In the genomic region with DNA sequence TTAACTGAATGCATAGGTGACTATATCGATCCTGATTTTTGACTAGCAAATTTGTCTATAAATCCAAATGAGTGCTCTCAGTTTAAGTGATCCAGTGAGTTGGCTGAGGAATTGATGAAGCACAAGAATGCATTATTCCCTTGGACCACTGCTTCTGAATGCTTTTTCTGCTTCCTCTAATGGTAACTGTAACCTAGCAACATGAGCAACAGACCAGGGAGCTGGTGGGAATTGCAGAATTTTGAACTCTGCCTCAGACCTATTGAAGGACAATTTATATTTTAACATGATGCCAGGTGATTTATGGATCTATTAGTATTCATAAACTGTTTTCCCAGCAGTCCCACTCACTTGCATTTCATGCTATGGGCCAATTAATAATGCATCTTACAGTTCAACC, we compare ENCODE assay signal across 20 mouse cellular contexts.
DNase-seq lines count a peak whose midpoint lies in the region; ATAC-seq lines count a peak whose summit lies in the region.
"Had no signal": no experiment of that assay in that cellular context is flagged by ENCODE, and none has a peak within 500 bp of the region (broad histone marks: within the 10 kb centered on the region; RNA-seq: fewer than 3 reads in every experiment).

No protein-coding gene starts in this region.

- no peak for ATAC-seq in forebrain, embryonic 14.5 days
- ATAC-seq in forebrain, embryonic 11.5 days (replicated peaks; ENCODE audit: low FRiP score), result no peak
- peak; percentile 43; the same call in 1 of the 2 replicates for ATAC-seq in midbrain, embryonic 13.5 days
- ATAC-seq in hindbrain, embryonic 15.5 days (ENCODE audit: low FRiP score, low read depth), result 0 out of 2 replicates have a peak, but pooled peaks have one; percentile 30
- peak; percentile 84 for ATAC-seq in midbrain, embryonic 15.5 days (replicated peaks)
- ATAC-seq in megakaryocyte, adult 5-6 weeks (ENCODE audit: poor library complexity, severe bottlenecking), result no peak
- ATAC-seq: inflammation-experienced regulatory T-cells, adult 6 months had no signal

- no peak overlapping the region for H3K4me2 ChIP-seq in forebrain, embryonic 14.5 days (ENCODE audit: low read length)
- H3K4me2 ChIP-seq in forebrain, embryonic 11.5 days (ENCODE audit: low read depth, low read length, severe bottlenecking), result no peak overlapping the region
- H3K4me2 ChIP-seq in midbrain, embryonic 13.5 days (replicated peaks), result no peak overlapping the region
- H3K4me2 ChIP-seq in hindbrain, embryonic 15.5 days, result no peak overlapping the region
- no peak overlapping the region for H3K4me2 ChIP-seq in midbrain, embryonic 15.5 days
- H3K4me2 ChIP-seq: embryonic facial prominence, embryonic 12.5 days; forebrain, embryonic 12.5 days had no signal

- no peak overlapping the region for H3K9ac ChIP-seq in forebrain, embryonic 14.5 days (ENCODE audit: low read length)
- no peak overlapping the region for H3K9ac ChIP-seq in forebrain, embryonic 11.5 days (ENCODE audit: low read length)
- H3K9ac ChIP-seq in midbrain, embryonic 13.5 days (replicated peaks), result no peak overlapping the region
- no peak overlapping the region for H3K9ac ChIP-seq in hindbrain, embryonic 15.5 days
- no peak overlapping the region for H3K9ac ChIP-seq in midbrain, embryonic 15.5 days
- H3K9ac ChIP-seq: embryonic facial prominence, embryonic 12.5 days; forebrain, embryonic 12.5 days had no signal

- DNase-seq in forebrain, embryonic 14.5 days (ENCODE audit: low spot score), result peak; percentile 8
- DNase-seq in forebrain, embryonic 11.5 days (ENCODE audit: low spot score), result no peak
- DNase-seq in midbrain, embryonic 10.5 days (ENCODE audit: low spot score), result no peak
- no peak for DNase-seq in ovary, adult 18-20 months (ENCODE audit: low spot score)
- DNase-seq: adrenal gland, postnatal 10 days; cerebellum, adult 11-12 months; cerebellum, adult 9-10 months; cerebellum, postnatal 25 days; gastrocnemius, postnatal 36 days; heart, adult 11 months; heart, postnatal 10 days; heart, postnatal 4 days had no signal

- H3K9me3 ChIP-seq in forebrain, embryonic 14.5 days (replicated peaks; ENCODE audit: control insufficient read depth, low read length), result no peaks in the 10 kb centered on the region
- H3K9me3 ChIP-seq in forebrain, embryonic 11.5 days (ENCODE audit: control insufficient read depth, low read length), result no peaks in the 10 kb centered on the region
- no peaks in the 10 kb centered on the region for H3K9me3 ChIP-seq in midbrain, embryonic 13.5 days
- H3K9me3 ChIP-seq in midbrain, embryonic 10.5 days (replicated peaks), result no peaks in the 10 kb centered on the region
- H3K9me3 ChIP-seq in hindbrain, embryonic 15.5 days, result no peaks in the 10 kb centered on the region
- no peaks in the 10 kb centered on the region for H3K9me3 ChIP-seq in midbrain, embryonic 15.5 days
- H3K9me3 ChIP-seq: embryonic facial prominence, embryonic 12.5 days; forebrain, embryonic 12.5 days; heart, embryonic 10.5 days had no signal

- H3K4me3 ChIP-seq in forebrain, embryonic 14.5 days (ENCODE audit: low read depth, low read length), result no peak overlapping the region
- H3K4me3 ChIP-seq in forebrain, embryonic 11.5 days (ENCODE audit: low read depth, low read length), result no peak overlapping the region
- H3K4me3 ChIP-seq in midbrain, embryonic 13.5 days (replicated peaks), result no peak overlapping the region
- H3K4me3 ChIP-seq in midbrain, embryonic 10.5 days, result no peak overlapping the region
- H3K4me3 ChIP-seq in hindbrain, embryonic 15.5 days, result no peak overlapping the region
- H3K4me3 ChIP-seq in midbrain, embryonic 15.5 days, result no peak overlapping the region
- H3K4me3 ChIP-seq: embryonic facial prominence, embryonic 12.5 days; forebrain, embryonic 12.5 days; heart, embryonic 10.5 days had no signal

- no peak overlapping the region for H3K27ac ChIP-seq in forebrain, embryonic 14.5 days (ENCODE audit: low read depth, low read length)
- no peak overlapping the region for H3K27ac ChIP-seq in forebrain, embryonic 11.5 days (ENCODE audit: low read depth, low read length)
- H3K27ac ChIP-seq in midbrain, embryonic 13.5 days, result no peak overlapping the region
- H3K27ac ChIP-seq in midbrain, embryonic 10.5 days (replicated peaks), result no peak overlapping the region
- no peak overlapping the region for H3K27ac ChIP-seq in hindbrain, embryonic 15.5 days (replicated peaks)
- no peak overlapping the region for H3K27ac ChIP-seq in midbrain, embryonic 15.5 days
- H3K27ac ChIP-seq: embryonic facial prominence, embryonic 12.5 days; forebrain, embryonic 12.5 days; heart, embryonic 10.5 days had no signal

- no peaks in the 10 kb centered on the region for H3K4me1 ChIP-seq in forebrain, embryonic 14.5 days (ENCODE audit: control insufficient read depth, insufficient read depth, low read length)
- no peaks in the 10 kb centered on the region for H3K4me1 ChIP-seq in forebrain, embryonic 11.5 days (replicated peaks; ENCODE audit: control insufficient read depth, insufficient read depth, low read length)
- no peaks in the 10 kb centered on the region for H3K4me1 ChIP-seq in midbrain, embryonic 13.5 days (replicated peaks)
- no peaks in the 10 kb centered on the region for H3K4me1 ChIP-seq in midbrain, embryonic 10.5 days
- peaks cover 5% of the 10 kb centered on the region; the same call in 1 of the 2 replicates for H3K4me1 ChIP-seq in hindbrain, embryonic 15.5 days (replicated peaks)
- no peaks in the 10 kb centered on the region for H3K4me1 ChIP-seq in midbrain, embryonic 15.5 days
- H3K4me1 ChIP-seq: embryonic facial prominence, embryonic 12.5 days; forebrain, embryonic 12.5 days; heart, embryonic 10.5 days had no signal

- WGBS in forebrain, embryonic 14.5 days, result 89% methylated on average over 1 of the region's 1 CpGs
- 88% methylated on average over 1 of the region's 1 CpGs for WGBS in forebrain, embryonic 11.5 days
- 93% methylated on average over 1 of the region's 1 CpGs for WGBS in midbrain, embryonic 13.5 days
- WGBS in midbrain, embryonic 10.5 days, result 88% methylated on average over 1 of the region's 1 CpGs
- WGBS in hindbrain, embryonic 15.5 days, result 73% methylated on average over 1 of the region's 1 CpGs
- WGBS in midbrain, embryonic 15.5 days, result 73% methylated on average over 1 of the region's 1 CpGs

- H3K27me3 ChIP-seq in forebrain, embryonic 14.5 days (replicated peaks; ENCODE audit: control insufficient read depth, insufficient read depth, low read length), result no peaks in the 10 kb centered on the region
- H3K27me3 ChIP-seq in forebrain, embryonic 11.5 days (ENCODE audit: control insufficient read depth, insufficient read depth, low read length), result no peaks in the 10 kb centered on the region
- H3K27me3 ChIP-seq in midbrain, embryonic 13.5 days, result no peaks in the 10 kb centered on the region
- H3K27me3 ChIP-seq in midbrain, embryonic 10.5 days (ENCODE audit: low read depth, poor library complexity, severe bottlenecking), result no peaks in the 10 kb centered on the region
- no peaks in the 10 kb centered on the region for H3K27me3 ChIP-seq in hindbrain, embryonic 15.5 days
- H3K27me3 ChIP-seq in midbrain, embryonic 15.5 days (replicated peaks), result no peaks in the 10 kb centered on the region
- H3K27me3 ChIP-seq: embryonic facial prominence, embryonic 12.5 days; forebrain, embryonic 12.5 days had no signal

- H3K36me3 ChIP-seq in forebrain, embryonic 14.5 days (ENCODE audit: control insufficient read depth, insufficient read depth, low read length), result no peaks in the 10 kb centered on the region
- no peaks in the 10 kb centered on the region for H3K36me3 ChIP-seq in forebrain, embryonic 11.5 days (ENCODE audit: control insufficient read depth, insufficient read depth, low read length)
- no peaks in the 10 kb centered on the region for H3K36me3 ChIP-seq in midbrain, embryonic 13.5 days
- no peaks in the 10 kb centered on the region for H3K36me3 ChIP-seq in midbrain, embryonic 10.5 days
- H3K36me3 ChIP-seq in hindbrain, embryonic 15.5 days, result no peaks in the 10 kb centered on the region
- H3K36me3 ChIP-seq in midbrain, embryonic 15.5 days (replicated peaks), result no peaks in the 10 kb centered on the region
- H3K36me3 ChIP-seq: embryonic facial prominence, embryonic 12.5 days; forebrain, embryonic 12.5 days; heart, embryonic 10.5 days had no signal

Comparison
In these comparisons a context has a peak if more than half of its experiments do, and no peak if none do; other contexts are left out.
1. ATAC-seq: peak in midbrain, embryonic 13.5 days (single experiment), hindbrain, embryonic 15.5 days (single experiment) and midbrain, embryonic 15.5 days (single experiment); none in forebrain, embryonic 14.5 days (single experiment), forebrain, embryonic 11.5 days (single experiment) and megakaryocyte, adult 5-6 weeks (single experiment).